Mouse (Mus musculus) spleen, adult 2 months (tissue): Measurements from ENCODE around the gene 4930426L09Rik.

Source experiments
- CTCF ChIP-seq: fragments of 200-500 bp; IDR thresholded peaks from 2 replicates; pipeline ENCODE4 v1.5.1; 2011; ENCODE audit warnings: mild to moderate bottlenecking, inconsistent platforms; ENCODE audit not compliant: insufficient read depth, insufficient read length, insufficient replicate concordance; ENCODE audit errors: extremely low read depth
- POLR2A ChIP-seq: fragments of 200-500 bp; IDR thresholded peaks from 2 replicates; pipeline ENCODE4 v1.6.1; 2011; ENCODE audit warnings: low read depth, low read length, inconsistent platforms

- no peak for TF ChIP-seq CTCF
- no peak for TF ChIP-seq POLR2A
Observed at GRCm38 (mm10) chr2:19048225-19048624, 50.1 kb downstream of the 4930426L09Rik start.
